Mouse (Mus musculus) midbrain, embryonic 10.5 days (tissue): ENCODE data around the gene Prx. TPM values are rescaled to one million over a fixed set of nuclear protein-coding genes. Genes with fewer than 3 reads are reported as not detected.

Source experiments
- DNase-seq: peaks from one replicate; pipeline ENCODE4 v3.0.0-alpha.2; 2017; ENCODE audit warnings: low spot score
- H3K27ac ChIP-seq: fragments of 300-500 bp; sonication (generic); replicated peaks from 2 replicates; pipeline ENCODE4 v1.5.1; 2016; ENCODE audit warnings: mild to moderate bottlenecking
- H3K27me3 ChIP-seq: fragments of 300-500 bp; sonication (generic); 2 replicates; pipeline ENCODE4 v1.6.1; 2016; ENCODE audit warnings: low read depth, mild to moderate bottlenecking; ENCODE audit not compliant: poor library complexity, severe bottlenecking
- H3K36me3 ChIP-seq: fragments of 300-500 bp; sonication (generic); 2 replicates; pipeline ENCODE4 v1.6.1; 2016; ENCODE audit warnings: mild to moderate bottlenecking, moderate library complexity
- H3K4me1 ChIP-seq: fragments of 300-500 bp; sonication (generic); 2 replicates; pipeline ENCODE4 v1.6.1; 2016
- H3K4me3 ChIP-seq: fragments of 300-500 bp; sonication (generic); 2 replicates; pipeline ENCODE4 v1.5.1; 2016; ENCODE audit warnings: mild to moderate bottlenecking, moderate library complexity
- H3K9me3 ChIP-seq: fragments of 300-500 bp; sonication (generic); replicated peaks from 2 replicates; pipeline ENCODE4 v1.6.1; 2016; ENCODE audit warnings: mild to moderate bottlenecking
- WGBS: fragments of 180-500 bp; shearing (Covaris S2); methylation state at CpG from one replicate; pipeline ENCODE4 v1.1.7; 2016; 5-methylcytosine and 5-hydroxymethylcytosine counted together
- polyA plus RNA-seq: library from polyadenylated mRNA; unstranded; fragments of >200 nt; fragmentation: Nextera tagmentation; extraction: Ambion mirVana; gene quantifications from 2 replicates; pipeline ENCODE4 v1.2.1, GENCODE M21; 2016

The Prx gene
- polyA plus RNA-seq, 1 experiment from 2014 or later: 2.3 TPM

- H3K27ac ChIP-seq: peak overlapping the region; percentile 92
- H3K9me3 ChIP-seq: no peaks in the 10 kb centered on the region
- no peaks in the 10 kb centered on the region for H3K27me3 ChIP-seq
- no peak for DNase-seq
- under 1% methylated on average over 34 of the region's 34 CpGs for WGBS
- peak overlapping the region; percentile 81 for H3K4me3 ChIP-seq
- peaks cover 19% of the 10 kb centered on the region for H3K4me1 ChIP-seq
- peaks cover 24% of the 10 kb centered on the region for H3K36me3 ChIP-seq
Observed at GRCm38 (mm10) chr7:27473835-27474489, 25.2 kb upstream of the Prx start.

DNA sequence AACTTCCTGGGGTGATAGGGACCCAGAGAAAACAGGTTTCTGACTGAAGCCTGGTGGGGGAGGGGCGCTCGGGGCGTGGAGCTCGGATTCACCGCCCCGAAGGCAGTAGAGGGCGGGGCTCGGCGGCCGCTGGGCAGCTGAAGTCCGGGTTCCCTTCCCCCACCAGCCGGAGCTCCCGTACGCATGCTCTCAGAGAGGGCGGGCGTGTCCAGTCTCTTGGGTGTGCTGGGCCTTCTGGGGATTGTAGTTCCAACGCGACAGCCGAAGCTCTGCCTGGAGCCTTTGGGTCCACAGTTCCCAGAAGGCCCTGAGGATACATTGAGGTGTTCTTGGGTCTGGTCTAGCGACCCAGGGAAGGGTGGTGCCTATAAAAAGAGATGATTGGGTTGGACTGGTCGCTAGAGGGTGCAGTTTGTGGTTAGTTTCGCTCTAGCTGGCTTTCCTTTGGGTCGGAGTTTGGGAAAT is 24.6 kb upstream of the Prx start:
- Histone ChIP-seq H3K4me3 (peak overlapping the region; percentile 81), H3K27ac (peak overlapping the region; percentile 92), H3K4me1 (peaks cover 19% of the 10 kb centered on the region), H3K36me3 (peaks cover 24% of the 10 kb centered on the region), H3K9me3 (no peaks in the 10 kb centered on the region), H3K27me3 (no peaks in the 10 kb centered on the region)
- DNase-seq: peak; percentile 97
- under 1% methylated on average over 23 of the region's 23 CpGs for WGBS

DNA sequence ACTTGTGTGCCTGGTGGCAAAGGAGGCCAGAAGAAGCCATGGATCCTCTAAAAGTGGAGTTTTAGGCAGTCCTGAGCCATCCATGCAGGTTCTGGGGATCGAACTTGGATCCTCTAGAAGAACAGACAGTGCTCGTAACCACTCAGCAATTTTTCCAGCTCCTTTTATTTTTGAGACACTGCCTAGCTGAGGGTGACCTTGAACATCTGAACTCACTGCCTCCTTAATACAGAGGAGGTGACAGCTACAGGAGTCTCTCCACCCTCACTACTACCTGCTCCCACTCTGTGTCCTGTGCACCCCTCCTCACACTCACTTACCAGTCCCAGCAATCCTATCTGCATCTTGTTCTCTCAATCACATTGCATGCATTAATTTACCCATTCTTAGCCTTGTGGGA is 23.5 kb upstream of the Prx start:
- 98% methylated on average over 2 of the region's 2 CpGs for WGBS
- Histone ChIP-seq H3K4me1 (peaks cover 20% of the 10 kb centered on the region), H3K27ac (no peak overlapping the region), H3K36me3 (peaks cover 24% of the 10 kb centered on the region), H3K9me3 (no peaks in the 10 kb centered on the region), H3K4me3 (peak overlapping the region; percentile 81; the same call in 1 of the 2 replicates), H3K27me3 (no peaks in the 10 kb centered on the region)
- no peak for DNase-seq

DNA sequence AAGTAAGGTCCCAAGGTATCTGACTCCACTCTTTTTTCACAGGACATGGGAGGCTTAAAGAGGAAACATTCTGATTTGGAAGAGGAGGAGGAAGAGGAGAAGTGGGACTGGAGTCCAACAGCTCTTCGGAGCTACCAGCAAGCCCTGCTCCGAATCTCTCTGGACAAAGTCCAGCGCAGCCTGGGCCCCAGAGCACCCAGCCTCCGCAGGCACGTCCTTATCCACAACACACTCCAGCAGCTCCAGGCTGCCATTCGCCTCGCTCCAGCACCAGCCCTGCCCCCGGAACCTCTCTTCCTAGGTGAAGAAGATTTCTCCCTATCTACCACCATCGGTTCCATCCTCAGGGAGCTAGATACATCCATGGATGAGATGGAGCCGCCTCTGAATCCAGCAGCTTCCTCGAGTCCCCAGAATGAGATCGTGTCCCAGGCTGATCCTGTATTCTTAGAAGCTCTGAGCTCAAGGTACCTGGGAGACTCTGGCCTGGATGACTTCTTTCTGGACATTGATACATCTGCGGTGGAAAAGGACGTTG is 23.0 kb upstream of the Prx start:
- Histone ChIP-seq H3K27ac (no peak overlapping the region), H3K4me1 (peaks cover 26% of the 10 kb centered on the region), H3K36me3 (peaks cover 24% of the 10 kb centered on the region), H3K27me3 (no peaks in the 10 kb centered on the region), H3K4me3 (no peak overlapping the region), H3K9me3 (no peaks in the 10 kb centered on the region)
- WGBS: 97% methylated on average over 14 of the region's 14 CpGs
- no peak for DNase-seq

- H3K27me3 ChIP-seq: no peaks in the 10 kb centered on the region
- no peak overlapping the region for H3K4me3 ChIP-seq
- H3K9me3 ChIP-seq: no peaks in the 10 kb centered on the region
- 82% methylated on average over 7 of the region's 7 CpGs for WGBS
- peaks cover 28% of the 10 kb centered on the region for H3K4me1 ChIP-seq
- no peak overlapping the region for H3K27ac ChIP-seq
- peaks cover 24% of the 10 kb centered on the region for H3K36me3 ChIP-seq
- DNase-seq: no peak
Observed at GRCm38 (mm10) chr7:27478561-27478960, 20.6 kb upstream of the Prx start.

DNA sequence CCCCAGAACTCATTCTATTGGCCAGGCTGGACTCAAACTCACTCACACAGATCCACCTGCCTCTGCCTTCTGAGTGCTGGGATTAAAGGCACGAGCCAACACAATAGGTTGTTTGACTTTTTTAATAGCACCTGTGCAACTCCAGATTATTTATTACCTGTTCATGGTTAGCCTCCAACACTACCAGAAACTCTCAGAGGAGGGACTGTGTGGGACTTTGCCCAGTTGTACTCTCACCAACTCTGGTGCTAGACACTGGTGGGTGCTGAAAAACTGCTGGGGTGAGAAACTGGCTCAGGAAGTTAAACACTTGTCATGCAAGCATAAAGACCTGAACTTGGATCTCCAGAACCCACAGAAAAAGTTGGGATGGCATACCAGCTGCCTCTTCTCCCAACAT is 19.4 kb upstream of the Prx start:
- Histone ChIP-seq H3K4me3 (no peak overlapping the region), H3K27ac (no peak overlapping the region), H3K36me3 (peaks cover 24% of the 10 kb centered on the region), H3K27me3 (no peaks in the 10 kb centered on the region), H3K9me3 (no peaks in the 10 kb centered on the region), H3K4me1 (peaks cover 26% of the 10 kb centered on the region)
- DNase-seq: no peak
- WGBS: 85% methylated on average over 1 of the region's 1 CpGs

GRCm38 (mm10) chr7:27480506-27480905 is 18.6 kb upstream of the Prx start:
- Histone ChIP-seq H3K36me3 (peaks cover 24% of the 10 kb centered on the region), H3K27me3 (peaks cover 5% of the 10 kb centered on the region), H3K9me3 (no peaks in the 10 kb centered on the region), H3K4me3 (no peak overlapping the region), H3K4me1 (peaks cover 19% of the 10 kb centered on the region), H3K27ac (no peak overlapping the region)
- no peak for DNase-seq
- WGBS: 80% methylated on average over 3 of the region's 3 CpGs

GRCm38 (mm10) chr7:27480927-27481626 is 18.0 kb upstream of the Prx start:
- Histone ChIP-seq H3K4me3 (peak overlapping the region; percentile 46), H3K36me3 (peaks cover 21% of the 10 kb centered on the region), H3K4me1 (peaks cover 17% of the 10 kb centered on the region), H3K27me3 (peaks cover 8% of the 10 kb centered on the region), H3K9me3 (no peaks in the 10 kb centered on the region), H3K27ac (peak overlapping the region; percentile 72)
- DNase-seq: no peak
- 11% methylated on average over 11 of the region's 11 CpGs for WGBS

GRCm38 (mm10) chr7:27481627-27481969 is 17.5 kb upstream of the Prx start:
- Histone ChIP-seq H3K9me3 (no peaks in the 10 kb centered on the region), H3K36me3 (peaks cover 16% of the 10 kb centered on the region), H3K4me1 (peaks cover 21% of the 10 kb centered on the region), H3K27me3 (peaks cover 8% of the 10 kb centered on the region), H3K27ac (peak overlapping the region; percentile 72), H3K4me3 (peak overlapping the region; percentile 46)
- DNase-seq: peak; percentile 71
- 0% methylated on average over 12 of the region's 12 CpGs for WGBS

DNA sequence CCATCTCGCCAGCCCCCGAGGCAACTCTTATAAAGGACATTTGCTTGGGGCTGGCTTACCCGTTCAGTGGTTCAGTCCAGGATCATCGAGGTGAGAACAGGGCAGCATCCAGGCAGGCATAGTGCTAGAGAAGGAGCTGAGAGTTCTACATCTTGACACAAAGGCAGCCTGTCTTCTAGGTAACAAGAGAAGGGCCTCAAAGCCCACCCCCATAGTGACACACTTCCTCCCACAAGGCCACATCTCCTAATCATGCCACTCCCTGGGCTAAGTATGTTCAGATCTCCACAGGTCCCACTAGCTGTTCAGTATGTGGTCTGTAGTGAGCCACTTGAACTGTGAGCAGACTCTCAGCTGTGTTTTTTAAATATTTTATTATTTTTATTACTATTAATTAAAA is 15.3 kb upstream of the Prx start:
- Histone ChIP-seq H3K4me3 (no peak overlapping the region), H3K27ac (no peak overlapping the region)
- 92% methylated on average over 4 of the region's 4 CpGs for WGBS

GRCm38 (mm10) chr7:27486102-27486769 is 12.9 kb upstream of the Prx start:
- Histone ChIP-seq H3K27ac (peak overlapping the region; percentile 93), H3K4me1 (peaks cover 45% of the 10 kb centered on the region), H3K27me3 (peaks cover 26% of the 10 kb centered on the region), H3K36me3 (no peaks in the 10 kb centered on the region), H3K4me3 (peak overlapping the region; percentile 85), H3K9me3 (no peaks in the 10 kb centered on the region)
- peak; percentile 37 for DNase-seq
- WGBS: 5% methylated on average over 13 of the region's 13 CpGs

More for the DNA sequence above, 15.3 kb upstream of the Prx start:
- Histone ChIP-seq H3K4me1 (peaks cover 33% of the 10 kb centered on the region), H3K36me3 (no peaks in the 10 kb centered on the region), H3K27me3 (peaks cover 15% of the 10 kb centered on the region), H3K9me3 (no peaks in the 10 kb centered on the region)
- no peak for DNase-seq

DNA sequence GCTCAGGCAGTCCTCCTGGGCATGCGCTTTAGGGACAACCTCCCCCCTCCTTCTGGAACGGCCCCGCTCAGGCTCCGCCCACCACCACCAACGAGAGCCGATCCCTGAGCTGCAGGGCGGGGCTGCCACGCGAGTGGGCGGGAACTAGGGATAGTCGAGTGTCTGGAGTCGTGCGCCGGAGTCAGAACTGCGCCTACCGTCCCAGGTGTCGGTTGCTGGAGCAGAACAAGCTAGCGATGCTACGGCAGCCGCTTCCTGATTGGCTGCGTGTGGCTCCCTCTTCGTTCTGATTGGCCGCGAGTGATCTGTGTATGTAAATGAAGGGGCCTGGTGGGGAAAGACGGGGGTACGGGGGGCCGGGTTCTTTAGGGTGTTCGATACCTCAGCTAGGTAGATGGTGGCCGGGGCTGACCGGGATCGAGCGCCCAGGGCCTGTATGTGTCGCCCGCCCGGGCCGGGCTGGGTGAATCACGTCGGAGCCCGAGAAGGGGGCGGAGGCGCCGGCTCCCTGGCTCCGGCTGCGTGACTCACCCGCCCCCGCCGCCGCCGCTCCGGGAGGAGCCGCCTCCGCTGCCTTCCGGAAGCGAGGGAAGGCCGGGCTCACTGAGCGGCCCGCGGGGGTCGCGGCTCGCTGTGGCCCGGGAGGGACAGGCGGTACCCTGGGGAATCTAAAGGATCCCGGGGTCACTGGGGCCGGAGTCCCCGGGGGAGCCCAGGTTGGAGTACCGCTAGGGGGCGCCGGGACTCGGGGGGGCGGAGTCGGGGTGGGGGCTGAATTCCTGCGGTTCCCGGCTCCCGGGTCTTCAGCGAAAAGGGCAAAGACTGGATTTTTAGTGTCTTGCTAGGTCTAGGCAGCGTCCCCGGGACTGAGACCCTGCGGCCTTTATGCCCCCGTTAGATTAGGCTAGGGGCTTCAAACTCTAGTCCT is 12.1 kb upstream of the Prx start, which contains the start of gene Sertad1:
TSS of gene Sertad1 (plus strand) at position 141 of the 928 bp plus-strand sequence.
- Histone ChIP-seq H3K36me3 (no peaks in the 10 kb centered on the region), H3K4me3 (peak within 1 kb of the TSS; percentile 85)
- under 1% methylated on average over 79 of the region's 80 CpGs for WGBS

More for the DNA sequence above, 12.1 kb upstream of the Prx start, which contains the start of gene Sertad1:
- peak; percentile 100 for DNase-seq
- H3K4me1 ChIP-seq: peaks cover 39% of the 10 kb centered on the region
- H3K9me3 ChIP-seq: no peaks in the 10 kb centered on the region
- peaks cover 26% of the 10 kb centered on the region for H3K27me3 ChIP-seq
- peak within 1 kb of the TSS; percentile 93 for H3K27ac ChIP-seq
